Mouse (Mus musculus) stomach, embryonic 14.5 days (tissue): ENCODE measurements around the gene Gigyf1. TPM values are rescaled to one million over a fixed set of nuclear protein-coding genes. Genes with fewer than 3 reads are reported as not detected.

Source experiments
- ATAC-seq: fragments of 200-750 bp; cut with Nextera tagmentation; 2 replicates; pipeline ENCODE4 v1.8.0; 2017; ENCODE audit warnings: low read depth, moderate TSS enrichment; ENCODE audit not compliant: insufficient number of reproducible peaks, insufficient read depth, low FRiP score
- H3K27ac ChIP-seq: fragments of 300-500 bp; sonication (generic); 2 replicates; pipeline ENCODE4 v1.5.1; 2014; ENCODE audit warnings: mild to moderate bottlenecking, low read length, moderate library complexity, mixed read lengths
- H3K27me3 ChIP-seq: fragments of 300-500 bp; sonication (generic); 2 replicates; pipeline ENCODE4 v1.6.1; 2014; ENCODE audit warnings: low read length, control low read depth, mixed read lengths; ENCODE audit not compliant: control insufficient read depth, insufficient read depth
- H3K36me3 ChIP-seq: fragments of 300-500 bp; sonication (generic); 2 replicates; pipeline ENCODE4 v1.6.1; 2014; ENCODE audit warnings: mild to moderate bottlenecking, control low read depth, low read length, moderate library complexity, mixed read lengths; ENCODE audit not compliant: control insufficient read depth, insufficient read depth
- H3K4me1 ChIP-seq: fragments of 300-500 bp; sonication (generic); 2 replicates; pipeline ENCODE4 v1.6.1; 2014; ENCODE audit warnings: low read length, control low read depth, mixed read lengths; ENCODE audit not compliant: control insufficient read depth, insufficient read depth
- H3K4me2 ChIP-seq: fragments of 300-500 bp; sonication (generic); replicated peaks from 2 replicates; pipeline ENCODE4 v1.6.1; 2014; ENCODE audit warnings: low read depth, low read length, control low read depth
- H3K4me3 ChIP-seq: fragments of 300-500 bp; sonication (generic); 2 replicates; pipeline ENCODE4 v1.5.1; 2014; ENCODE audit warnings: low read depth, low read length, control low read depth
- H3K9ac ChIP-seq: fragments of 300-500 bp; sonication (generic); replicated peaks from 2 replicates; pipeline ENCODE4 v1.6.1; 2014; ENCODE audit warnings: low read depth, mild to moderate bottlenecking, control low read depth, low read length, moderate library complexity, mixed read lengths
- H3K9me3 ChIP-seq: fragments of 300-500 bp; sonication (generic); 2 replicates; pipeline ENCODE4 v1.6.1; 2016; ENCODE audit warnings: low read depth, low read length, control low read depth; ENCODE audit not compliant: control insufficient read depth
- WGBS: fragments of 180-500 bp; shearing (Covaris S2); extraction: QIAGEN DNeasy Blood & Tissue Kit; methylation state at CpG from one replicate; pipeline ENCODE4 v1.1.7; 2014; 5-methylcytosine and 5-hydroxymethylcytosine counted together
- polyA plus RNA-seq: library from polyadenylated mRNA; unstranded; fragments of >200 nt; fragmentation: Nextera tagmentation; extraction: Ambion mirVana; gene quantifications from 2 replicates; pipeline ENCODE4 v1.2.1, GENCODE M21; 2014

The Gigyf1 gene
- polyA plus RNA-seq, 1 experiment from 2014 or later = 16.0 TPM

GRCm38 (mm10) chr5:137534762-137535161, 16.4 kb downstream of the Gigyf1 start:
- no peak for ATAC-seq
- Histone ChIP-seq H3K4me1 (0 out of 2 replicates have a peak, but pooled peaks cover 3% of the 10 kb centered on the region), H3K4me3 (no peak overlapping the region), H3K4me2 (no peak overlapping the region), H3K27me3 (no peaks in the 10 kb centered on the region), H3K27ac (no peak overlapping the region), H3K9me3 (no peaks in the 10 kb centered on the region), H3K36me3 (peaks cover 6% of the 10 kb centered on the region; the same call in 1 of the 2 replicates), H3K9ac (no peak overlapping the region)
- WGBS = 90% methylated on average over 3 of the region's 3 CpGs

GRCm38 (mm10) chr5:137535318-137535717, 17.0 kb downstream of the Gigyf1 start:
- WGBS = 75% methylated on average over 9 of the region's 9 CpGs
- H3K27me3 ChIP-seq = no peaks in the 10 kb centered on the region
- ATAC-seq = no peak

GRCm38 (mm10) chr5:137537461-137537860, 19.1 kb downstream of the Gigyf1 start:
- Histone ChIP-seq H3K9me3 (no peaks in the 10 kb centered on the region), H3K4me1 (no peaks in the 10 kb centered on the region), H3K4me2 (no peak overlapping the region), H3K27ac (no peak overlapping the region), H3K27me3 (no peaks in the 10 kb centered on the region), H3K9ac (no peak overlapping the region), H3K4me3 (no peak overlapping the region), H3K36me3 (no peaks in the 10 kb centered on the region)
- ATAC-seq = no peak
- WGBS = 58% methylated on average over 4 of the region's 4 CpGs

More at GRCm38 (mm10) chr5:137535318-137535717, 17.0 kb downstream of the Gigyf1 start:
- Histone ChIP-seq H3K27ac (no peak overlapping the region), H3K36me3 (peaks cover under 1% of the 10 kb centered on the region; the same call in 1 of the 2 replicates), H3K4me3 (no peak overlapping the region), H3K4me1 (no peaks in the 10 kb centered on the region), H3K4me2 (no peak overlapping the region), H3K9me3 (no peaks in the 10 kb centered on the region), H3K9ac (no peak overlapping the region)

GRCm38 (mm10) chr5:137539291-137539801, 21.0 kb downstream of the Gigyf1 start:
- Histone ChIP-seq H3K9ac (0 out of 2 replicates have a peak overlapping the region, but pooled peaks have one; percentile 3), H3K27ac (no peak overlapping the region), H3K27me3 (no peaks in the 10 kb centered on the region), H3K4me1 (no peaks in the 10 kb centered on the region), H3K9me3 (no peaks in the 10 kb centered on the region), H3K36me3 (no peaks in the 10 kb centered on the region), H3K4me2 (no peak overlapping the region), H3K4me3 (no peak overlapping the region)
- WGBS = 54% methylated on average over 7 of the region's 7 CpGs
- ATAC-seq = no peak

- H3K4me3 ChIP-seq = no peak overlapping the region
- no peak for ATAC-seq
- H3K36me3 ChIP-seq = no peaks in the 10 kb centered on the region
- no peaks in the 10 kb centered on the region for H3K4me1 ChIP-seq
- H3K27ac ChIP-seq = no peak overlapping the region
- no peaks in the 10 kb centered on the region for H3K9me3 ChIP-seq
- no peak overlapping the region for H3K4me2 ChIP-seq
- H3K9ac ChIP-seq = no peak overlapping the region
- WGBS = 78% methylated on average over 6 of the region's 6 CpGs
- no peaks in the 10 kb centered on the region for H3K27me3 ChIP-seq
Observed at GRCm38 (mm10) chr5:137540991-137541390, 22.6 kb downstream of the Gigyf1 start.

GRCm38 (mm10) chr5:137541768-137542540, 23.6 kb downstream of the Gigyf1 start:
- no peak for ATAC-seq
- 70% methylated on average over 5 of the region's 5 CpGs for WGBS
- no peak overlapping the region for H3K4me3 ChIP-seq
- no peak overlapping the region for H3K4me2 ChIP-seq
- H3K9ac ChIP-seq = no peak overlapping the region
- H3K27me3 ChIP-seq = no peaks in the 10 kb centered on the region
- H3K36me3 ChIP-seq = no peaks in the 10 kb centered on the region
- no peaks in the 10 kb centered on the region for H3K4me1 ChIP-seq
- no peak overlapping the region for H3K27ac ChIP-seq
- H3K9me3 ChIP-seq = no peaks in the 10 kb centered on the region

- 62% methylated on average over 6 of the region's 6 CpGs for WGBS
- H3K36me3 ChIP-seq = no peaks in the 10 kb centered on the region
- H3K9ac ChIP-seq = no peak overlapping the region
- no peaks in the 10 kb centered on the region for H3K9me3 ChIP-seq
- no peak overlapping the region for H3K4me3 ChIP-seq
- H3K27me3 ChIP-seq = no peaks in the 10 kb centered on the region
- no peaks in the 10 kb centered on the region for H3K4me1 ChIP-seq
- H3K4me2 ChIP-seq = no peak overlapping the region
- no peak for ATAC-seq
- H3K27ac ChIP-seq = no peak overlapping the region
Observed at GRCm38 (mm10) chr5:137544926-137545325, 26.6 kb downstream of the Gigyf1 start.

- Histone ChIP-seq H3K27ac (no peak overlapping the region), H3K4me2 (no peak overlapping the region), H3K36me3 (no peaks in the 10 kb centered on the region), H3K4me1 (no peaks in the 10 kb centered on the region), H3K9ac (no peak overlapping the region), H3K4me3 (no peak overlapping the region), H3K27me3 (no peaks in the 10 kb centered on the region), H3K9me3 (no peaks in the 10 kb centered on the region)
- ATAC-seq = no peak
- WGBS = 77% methylated on average over 4 of the region's 4 CpGs
Observed at GRCm38 (mm10) chr5:137545596-137545995, 27.2 kb downstream of the Gigyf1 start.
